Mouse (Mus musculus) common myeloid progenitor, adult 5-6 weeks (primary cell): ENCODE measurements at regions not wholly inside any gene's neighbourhood (a gene's known extent, or its start where the extent isn't known, plus 50 kb on each side); places are given as distances from the start of the nearest gene placed in this dataset.

ENCODE experiments used
- ATAC-seq: replicated peaks from 2 replicates; pipeline ENCODE4 v1.8.0; 2016; ENCODE audit warnings: low read depth, mild to moderate bottlenecking, moderate TSS enrichment, inconsistent platforms; ENCODE audit not compliant: poor library complexity, severe bottlenecking

DNA sequence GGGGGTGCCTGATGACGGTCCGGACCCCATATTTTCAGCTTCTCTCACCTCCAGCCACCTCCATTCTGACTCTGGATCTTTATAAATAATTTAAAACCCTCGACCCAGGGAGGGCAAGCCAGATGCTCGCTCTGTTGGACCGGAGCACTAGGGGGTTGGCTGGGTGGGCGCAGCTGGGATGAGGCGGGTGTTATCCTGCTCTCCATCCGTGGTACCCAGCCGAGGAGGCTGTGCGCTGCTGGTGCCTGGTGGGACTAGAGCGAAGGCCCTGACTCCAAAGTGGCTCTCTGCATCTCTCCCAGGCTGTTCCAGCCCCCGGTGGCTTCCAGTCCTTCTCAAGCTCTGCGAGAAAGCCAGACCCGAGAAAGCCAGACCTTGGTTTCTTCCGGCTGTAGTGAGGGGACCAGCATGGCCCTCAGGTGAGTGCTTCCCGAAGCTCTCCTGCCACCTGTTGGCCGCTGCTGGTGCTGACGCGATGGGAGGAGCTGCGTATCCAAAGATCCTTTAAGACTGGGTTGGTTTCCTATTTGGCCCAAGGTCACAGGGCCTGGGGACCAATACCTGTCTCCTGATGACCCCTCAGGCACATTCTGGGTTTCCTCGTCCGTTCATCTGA is 127.1 kb upstream of the Pitx1 start:
- 0 out of 2 replicates have a peak, but pooled peaks have one; percentile 39 for ATAC-seq

GRCm38 (mm10) chr13:55962254-55962866 is 126.4 kb upstream of the Pitx1 start:
- no peak for ATAC-seq

GRCm38 (mm10) chr13:55954346-55954745 is 118.4 kb upstream of the Pitx1 start:
- ATAC-seq: no peak

DNA sequence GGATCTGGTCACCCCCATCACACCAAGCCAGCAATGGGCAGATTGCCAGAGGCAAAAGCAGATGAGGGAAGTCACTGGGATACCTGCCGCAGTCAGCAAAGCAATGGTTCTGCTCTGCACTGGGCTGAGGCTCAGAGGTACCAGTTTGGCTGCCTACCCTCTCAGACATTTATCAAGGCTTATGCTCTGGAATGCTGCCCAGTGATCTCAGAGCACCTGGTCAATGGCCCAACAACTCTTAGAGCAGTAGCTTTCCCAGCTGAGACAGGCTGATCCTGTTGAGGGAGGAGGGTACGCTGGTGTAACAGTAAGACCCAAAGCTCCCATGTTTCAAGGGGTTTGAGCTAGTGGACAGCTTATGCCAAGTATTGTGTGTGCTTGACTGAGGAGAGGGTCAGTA is 117.4 kb upstream of the Pitx1 start:
- no peak for ATAC-seq

DNA sequence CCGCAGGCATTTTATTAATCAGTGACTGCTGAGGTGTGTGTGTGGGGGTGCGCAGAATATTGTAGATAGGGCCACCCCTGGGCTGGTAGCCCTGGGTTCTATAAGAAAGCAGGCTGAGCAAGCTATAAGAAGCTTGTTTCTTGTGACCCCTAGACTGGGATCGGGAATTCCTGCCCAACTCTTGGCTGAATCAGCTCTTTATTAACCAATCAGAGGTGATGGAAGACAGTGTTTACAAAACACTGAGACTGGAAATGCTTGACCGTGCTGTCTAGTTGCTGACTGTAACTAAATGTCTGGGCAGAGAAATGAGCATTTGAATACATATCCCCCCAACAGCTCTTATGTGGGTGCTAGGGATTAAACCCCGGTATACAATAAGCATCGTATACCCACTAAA is 114.8 kb upstream of the Pitx1 start:
- ATAC-seq: no peak

- ATAC-seq: no peak
These were observed 112.6 kb upstream of the Pitx1 start for GRCm38 (mm10) chr13:55948591-55948990.

DNA sequence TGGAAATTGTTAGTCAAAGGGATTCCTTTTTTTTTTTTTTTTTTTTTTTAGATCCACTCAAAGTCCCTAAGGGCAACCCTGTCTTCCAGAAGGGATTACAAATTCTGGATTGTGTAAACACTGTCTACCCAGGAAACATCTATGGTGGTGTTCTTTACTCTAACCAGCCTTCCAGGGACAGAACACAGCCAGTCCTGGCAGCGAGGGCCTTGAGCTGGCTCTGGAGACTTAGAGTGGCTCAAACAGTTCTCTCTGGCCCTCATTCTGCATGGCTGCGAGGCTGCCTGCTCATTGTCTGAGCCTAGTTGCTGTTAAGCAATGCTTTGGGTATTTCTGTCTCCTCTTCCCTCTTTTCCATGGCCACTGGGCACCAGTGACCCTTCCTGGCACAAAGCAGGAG is 112.2 kb upstream of the Pitx1 start:
- no peak for ATAC-seq

DNA sequence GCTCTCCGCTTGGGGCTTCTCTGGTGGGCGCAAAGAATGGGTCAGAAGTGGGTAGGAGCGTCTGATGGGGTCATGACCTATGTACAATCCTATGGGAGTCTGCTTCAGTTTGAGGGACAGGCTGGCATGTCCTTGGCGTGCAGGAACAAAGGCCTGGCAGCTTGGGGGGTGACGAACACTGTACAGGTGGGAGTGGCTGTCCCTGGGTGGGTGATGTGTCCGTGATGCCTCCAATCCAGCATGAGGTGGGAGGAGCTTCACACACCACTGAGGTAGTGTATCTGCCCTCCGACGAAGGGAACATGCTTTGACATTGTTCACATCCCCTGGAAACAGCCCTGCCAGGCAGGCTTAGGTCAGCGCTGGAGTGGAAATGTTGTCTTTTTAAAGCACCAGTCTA is 101.4 kb upstream of the Pitx1 start:
- ATAC-seq: no peak

DNA sequence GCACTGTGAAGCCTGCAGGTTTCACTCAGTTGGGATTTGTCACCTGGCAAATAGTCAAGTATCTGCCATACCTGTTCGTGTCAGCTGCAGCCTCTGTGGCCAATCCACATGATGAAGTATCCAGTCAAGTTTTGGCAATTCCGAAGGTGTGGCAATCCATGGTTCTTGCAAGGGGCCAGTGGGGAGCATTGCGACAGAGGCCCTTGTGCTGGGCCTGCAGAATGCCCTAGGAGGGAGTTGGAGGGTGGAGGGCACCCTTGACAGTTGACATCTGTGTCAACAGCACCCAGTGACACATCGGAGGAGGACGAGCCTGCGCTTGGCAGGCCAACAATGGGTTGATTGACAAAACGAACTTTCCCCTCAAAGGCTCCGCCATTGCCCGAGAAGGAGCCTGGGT is 101.0 kb upstream of the Pitx1 start:
- no peak for ATAC-seq

GRCm38 (mm10) chr13:55930637-55931036 is 94.6 kb upstream of the Pitx1 start:
- no peak for ATAC-seq

DNA sequence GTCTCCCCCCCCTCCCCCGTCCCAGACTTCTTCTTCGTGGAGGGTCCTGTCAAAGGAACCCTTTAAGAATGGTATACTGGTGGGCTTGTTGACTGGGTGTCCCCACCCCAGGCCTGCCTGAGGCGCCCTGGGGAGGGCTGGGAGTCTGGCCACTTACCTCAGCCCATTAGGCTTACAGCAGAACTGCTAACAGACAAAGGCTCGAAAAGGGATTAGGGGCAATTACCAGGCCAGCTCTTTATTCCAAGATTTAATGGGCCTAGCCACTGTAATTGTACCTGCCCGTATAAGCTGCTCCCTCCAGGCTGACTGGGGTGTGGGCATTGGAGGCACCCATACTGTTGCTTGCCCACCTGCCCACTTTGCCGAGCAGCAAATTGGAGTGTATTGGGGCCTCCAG is 93.8 kb upstream of the Pitx1 start:
- ATAC-seq: no peak

- ATAC-seq: no peak
These were observed 87.6 kb upstream of the Pitx1 start for GRCm38 (mm10) chr13:55923505-55924136.

DNA sequence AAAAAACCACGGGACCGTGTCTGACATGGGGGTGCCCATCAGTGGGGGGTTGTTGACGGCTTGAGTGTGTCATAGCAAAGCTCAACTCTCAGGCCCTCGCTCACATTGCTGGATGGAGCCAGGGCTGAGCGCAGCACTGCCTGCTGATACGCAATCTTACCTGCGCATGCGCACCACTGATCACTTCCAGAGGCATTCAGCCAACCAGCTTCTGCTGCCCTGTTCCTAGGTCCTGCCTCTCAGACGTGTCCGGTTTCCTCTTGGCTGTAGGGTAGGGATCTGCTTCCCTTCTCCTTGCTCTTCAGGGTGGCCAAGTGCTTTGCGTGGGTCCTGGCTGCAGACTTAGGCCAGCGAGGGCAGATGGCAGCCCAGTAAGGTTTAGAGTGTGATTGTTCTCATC is 81.3 kb upstream of the Pitx1 start:
- ATAC-seq: no peak

- no peak for ATAC-seq
These were observed 76.3 kb upstream of the Pitx1 start for GRCm38 (mm10) chr13:55912271-55912711.

- ATAC-seq: no peak
These were observed 73.9 kb upstream of the Pitx1 start for GRCm38 (mm10) chr13:55909941-55910340.

GRCm38 (mm10) chr13:55904884-55905283 is 68.9 kb upstream of the Pitx1 start:
- ATAC-seq: no peak

- ATAC-seq: no peak
These were observed 66.3 kb upstream of the Pitx1 start for GRCm38 (mm10) chr13:55902255-55902654.

DNA sequence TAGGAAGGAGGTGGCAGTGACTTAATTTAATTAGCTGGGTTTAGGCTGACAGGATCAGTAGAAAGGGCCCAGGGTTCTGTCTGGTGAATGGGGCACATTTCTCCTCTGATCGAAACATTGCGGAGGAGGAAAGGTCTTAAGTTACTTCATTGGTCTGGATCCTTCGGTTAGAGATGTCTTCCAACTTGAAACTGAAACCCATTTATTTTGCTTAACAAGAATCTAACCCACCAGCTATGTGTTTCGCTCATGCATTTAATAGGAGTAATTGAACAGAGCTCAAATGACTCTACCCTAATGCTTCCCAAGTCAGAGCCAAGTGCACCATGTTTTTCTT is 64.2 kb upstream of the Pitx1 start:
- no peak for ATAC-seq

GRCm38 (mm10) chr13:55899501-55900189 is 63.7 kb upstream of the Pitx1 start:
- ATAC-seq: no peak

DNA sequence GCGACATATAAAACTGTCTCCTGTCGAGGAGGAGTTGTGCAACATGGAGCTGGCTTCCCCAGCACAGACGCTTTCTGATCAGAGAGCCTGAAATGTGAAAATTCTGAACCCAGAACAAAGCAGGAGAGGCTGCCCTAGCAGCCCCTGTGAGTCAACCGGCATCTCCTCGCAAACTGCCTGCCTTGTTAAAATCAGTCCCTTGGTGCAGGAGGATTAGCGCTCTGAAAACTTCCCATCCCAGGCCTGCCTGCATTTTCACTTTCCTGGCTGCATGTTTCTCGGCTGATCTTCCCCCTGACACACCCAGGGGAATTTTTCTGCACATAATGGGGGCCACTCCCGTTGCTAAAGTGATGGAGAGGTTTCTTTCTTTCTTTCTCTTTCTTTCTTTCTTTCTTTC is 63.0 kb upstream of the Pitx1 start:
- ATAC-seq: no peak

- no peak for ATAC-seq
These were observed 62.4 kb upstream of the Pitx1 start for GRCm38 (mm10) chr13:55898257-55898950.
